Mouse (Mus musculus): ENCODE data around the gene Mul1.

Gene Mul1

DNA sequence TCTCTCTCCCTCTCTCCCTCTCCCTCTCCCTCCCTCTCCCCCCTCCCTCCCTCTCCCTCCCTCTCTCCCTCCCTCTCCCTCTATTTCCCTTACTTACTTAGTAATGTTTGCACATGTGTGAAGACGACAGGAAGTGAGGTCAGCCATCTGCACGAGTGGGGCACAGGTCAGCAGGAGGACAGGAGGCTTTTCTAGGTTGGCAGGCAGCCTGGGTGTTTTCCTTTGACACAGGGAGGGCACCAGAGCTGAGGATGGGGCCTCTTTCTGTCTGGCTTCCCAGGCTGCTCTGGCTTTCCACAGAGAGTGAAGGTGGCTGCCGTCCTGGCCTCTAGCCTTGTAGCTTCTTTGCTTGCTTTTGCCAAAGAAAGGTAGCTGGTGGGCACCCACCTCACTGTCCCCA is 5.6 kb downstream of the Mul1 start:
- DNase-seq (ENCODE audit: low spot score in 2 of 2): no peak

DNA sequence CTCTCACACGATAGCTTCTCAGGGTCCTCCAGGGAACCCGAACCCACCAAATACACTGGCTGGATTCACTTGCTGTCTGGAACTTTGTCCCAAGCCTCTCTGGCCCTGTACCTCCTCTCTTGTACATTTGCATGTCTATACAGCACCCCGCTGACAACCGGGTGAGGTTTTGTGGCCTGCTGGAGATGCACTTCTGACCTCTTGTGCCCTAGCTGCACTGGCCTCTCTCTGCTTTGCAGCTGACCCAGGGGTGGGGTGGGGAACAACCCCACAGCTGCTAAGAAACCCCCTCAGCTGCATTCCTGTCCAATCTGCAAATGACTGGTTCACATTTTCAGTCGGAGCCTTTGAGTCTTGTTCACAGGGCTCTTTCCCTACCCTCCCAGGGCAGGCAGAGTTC is 10.5 kb downstream of the Mul1 start:
- DNase-seq (ENCODE audit: low spot score in 2 of 2): no peak

GRCm38 (mm10) chr4:138446981-138447380 is 12.5 kb downstream of the Mul1 start:
- DNase-seq (ENCODE audit: low spot score in 2 of 2): no peak

DNA sequence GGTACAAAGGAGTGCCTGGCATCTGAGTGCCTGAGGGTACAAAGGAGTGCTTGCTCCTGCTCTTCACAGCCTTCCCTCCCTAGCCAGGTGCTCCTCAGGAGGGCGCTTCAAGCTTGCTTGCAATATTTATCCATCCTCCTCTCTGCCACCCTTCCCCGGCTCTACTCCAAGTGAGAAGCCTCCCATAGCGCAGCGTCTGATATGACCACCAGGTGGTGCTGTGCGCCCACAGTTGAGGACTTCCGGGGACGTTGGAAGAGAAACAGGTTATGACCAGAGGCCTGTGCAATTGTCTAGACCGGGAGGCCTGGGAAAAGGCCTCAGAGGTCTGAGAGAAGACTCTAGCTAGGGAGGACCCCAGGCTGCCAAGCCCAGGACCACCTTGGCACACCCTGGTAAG is 12.9 kb downstream of the Mul1 start:
- DNase-seq (ENCODE audit: low spot score in 2 of 2): peak; percentile 64 to 75

DNA sequence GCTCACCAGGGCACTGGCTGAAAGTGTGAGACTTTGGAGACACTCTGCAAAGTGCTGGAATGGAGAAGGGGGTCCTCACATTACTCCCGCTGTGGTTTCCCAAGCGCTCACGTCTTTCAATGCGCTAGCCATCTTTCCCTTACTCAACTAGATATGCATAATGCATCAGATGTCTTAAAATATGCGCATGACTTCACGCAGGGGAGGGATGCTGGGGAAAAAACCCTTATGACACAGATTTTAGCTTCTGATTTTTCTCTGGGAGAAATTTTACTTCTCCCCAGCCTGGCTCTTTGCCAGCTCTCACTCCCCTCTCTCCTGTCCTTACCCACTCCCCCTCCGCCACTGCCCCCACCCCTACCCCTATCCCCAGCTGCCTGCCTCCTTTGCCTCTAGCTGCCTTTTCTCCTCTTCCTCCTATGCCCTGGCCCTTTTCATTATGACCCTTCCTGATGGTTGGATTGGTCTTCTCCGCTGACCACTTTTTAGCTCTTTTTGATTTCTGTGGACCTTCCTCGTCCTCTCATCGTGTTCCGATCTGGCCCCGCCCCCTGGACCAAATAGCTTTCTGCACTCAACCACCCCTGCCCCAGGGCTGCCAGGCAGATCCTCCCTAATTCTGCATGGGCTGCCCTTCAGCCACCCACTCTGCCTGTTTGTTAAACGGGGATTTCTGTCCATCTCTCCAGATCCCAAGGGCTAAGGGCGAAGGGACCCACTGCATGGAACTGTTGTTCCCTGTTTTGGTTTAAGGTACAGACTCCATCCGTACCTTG is 13.5 kb downstream of the Mul1 start:
- no peak for DNase-seq (ENCODE audit: low spot score in 2 of 2)

DNA sequence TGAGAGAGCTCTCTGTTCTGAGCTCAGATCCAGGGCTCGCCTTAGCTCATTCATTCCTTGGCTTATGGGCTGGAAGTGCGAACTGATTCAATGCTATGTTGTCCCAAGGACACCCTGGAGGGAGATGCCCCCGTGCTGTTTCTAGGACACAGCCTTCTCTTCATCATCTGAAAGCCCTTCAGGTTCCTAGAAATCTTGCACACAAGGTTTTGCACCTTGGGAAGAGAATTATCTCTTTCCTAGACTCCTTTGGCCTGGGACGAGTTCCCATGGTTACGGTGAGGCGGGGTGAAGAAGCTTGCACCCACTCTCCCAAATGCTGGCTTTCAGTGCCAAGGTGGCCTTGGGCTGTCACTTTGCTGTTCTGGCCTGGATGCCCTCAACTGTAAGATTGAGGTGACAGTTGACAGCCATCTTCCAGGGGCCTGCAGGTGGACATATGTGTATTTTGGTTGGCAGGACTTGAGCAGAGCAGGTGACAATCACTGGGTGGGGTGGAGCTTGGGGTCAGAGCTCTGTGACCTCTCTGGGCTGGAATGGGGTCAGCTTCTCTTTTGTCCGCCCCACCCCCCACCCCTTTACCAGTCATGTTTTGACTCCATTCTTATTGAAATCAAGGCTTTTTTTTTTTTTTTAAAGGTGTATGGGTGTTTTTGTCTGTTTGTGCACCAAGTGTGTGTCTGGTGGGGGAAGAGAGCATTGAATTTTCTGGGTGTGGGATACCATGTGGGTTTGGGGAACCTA is 14.6 kb downstream of the Mul1 start:
- DNase-seq (ENCODE audit: low spot score in 2 of 2): no peak

DNA sequence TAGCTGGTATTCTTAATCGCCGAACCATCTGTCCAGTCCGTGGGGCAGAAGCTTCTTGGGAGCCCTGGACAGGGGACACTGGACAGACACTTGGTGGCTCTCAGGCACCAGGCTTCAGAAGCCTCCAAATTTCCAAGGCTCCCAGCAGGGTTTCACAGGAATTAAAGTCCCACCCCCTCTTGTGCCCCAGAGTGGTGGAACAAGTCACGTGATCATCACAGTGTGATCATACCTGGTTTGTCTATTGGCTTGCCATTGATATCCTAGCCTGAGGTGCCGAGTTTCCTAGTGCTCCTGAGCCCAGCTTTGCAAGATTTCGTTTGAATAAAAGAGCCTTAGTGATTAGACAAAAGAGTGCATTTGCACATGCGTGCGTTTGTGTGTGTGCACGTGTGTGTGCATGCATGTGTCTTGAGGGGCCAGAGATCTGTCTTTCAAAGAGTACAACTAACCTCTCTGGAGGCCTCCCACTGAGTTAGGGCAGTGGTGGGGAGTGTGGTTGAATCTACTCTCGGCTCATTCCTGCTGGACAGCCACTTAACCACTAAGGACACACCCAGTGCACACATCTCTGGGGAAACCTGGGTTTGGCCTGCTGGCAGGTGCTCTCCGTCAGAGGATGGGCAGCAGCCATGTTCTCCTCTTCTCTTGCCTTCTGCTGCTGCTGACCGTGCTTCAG is 15.3 kb downstream of the Mul1 start:
- DNase-seq (ENCODE audit: low spot score in 2 of 2): no peak

GRCm38 (mm10) chr4:138452306-138453096 is 18.0 kb downstream of the Mul1 start:
- no peak for DNase-seq (ENCODE audit: low spot score in 2 of 2)

GRCm38 (mm10) chr4:138453097-138453752 is 18.8 kb downstream of the Mul1 start:
- DNase-seq (ENCODE audit: low spot score in 2 of 2): no peak

GRCm38 (mm10) chr4:138453753-138454570 is 19.5 kb downstream of the Mul1 start, which contains the start of gene Camk2n1:
Gene Camk2n1 (plus strand): TSS chr4:138454314.
- DNase-seq (ENCODE audit: low spot score in 2 of 2): peak in 1 of 2 experiments; percentile 19

- DNase-seq (ENCODE audit: low spot score in 2 of 2): no peak
These were observed 20.2 kb downstream of the Mul1 start for GRCm38 (mm10) chr4:138454571-138455140.

GRCm38 (mm10) chr4:138455141-138455955 is 20.9 kb downstream of the Mul1 start:
- DNase-seq (ENCODE audit: low spot score in 2 of 2): no peak

GRCm38 (mm10) chr4:138455956-138456341 is 21.5 kb downstream of the Mul1 start:
- peak; percentile 12 to 16 for DNase-seq (ENCODE audit: low spot score in 2 of 2)

DNA sequence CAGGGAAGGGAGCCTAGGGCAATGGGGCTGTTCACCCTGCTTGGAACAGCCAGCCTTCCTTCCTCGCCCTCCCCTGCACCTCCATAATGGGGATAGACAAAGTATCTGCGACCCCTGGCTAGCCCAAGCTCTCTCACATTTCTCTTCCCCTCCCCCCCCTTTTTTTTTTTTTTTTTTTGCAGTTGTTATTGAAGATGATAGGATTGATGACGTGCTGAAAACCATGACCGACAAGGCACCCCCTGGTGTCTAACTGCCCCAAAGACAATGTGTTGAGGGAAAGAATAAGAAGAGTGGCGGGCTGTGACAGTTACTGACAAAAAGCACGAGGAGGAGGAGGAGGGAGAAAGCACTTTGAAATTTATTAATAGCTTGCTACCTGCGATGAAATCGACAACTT is 22.1 kb downstream of the Mul1 start:
- no peak for DNase-seq (ENCODE audit: low spot score in 2 of 2)

GRCm38 (mm10) chr4:138457091-138457490 is 22.6 kb downstream of the Mul1 start:
- no peak for DNase-seq (ENCODE audit: low spot score in 2 of 2)

- DNase-seq (ENCODE audit: low spot score in 2 of 2): no peak
These were observed 23.7 kb downstream of the Mul1 start for GRCm38 (mm10) chr4:138458171-138458570.

DNA sequence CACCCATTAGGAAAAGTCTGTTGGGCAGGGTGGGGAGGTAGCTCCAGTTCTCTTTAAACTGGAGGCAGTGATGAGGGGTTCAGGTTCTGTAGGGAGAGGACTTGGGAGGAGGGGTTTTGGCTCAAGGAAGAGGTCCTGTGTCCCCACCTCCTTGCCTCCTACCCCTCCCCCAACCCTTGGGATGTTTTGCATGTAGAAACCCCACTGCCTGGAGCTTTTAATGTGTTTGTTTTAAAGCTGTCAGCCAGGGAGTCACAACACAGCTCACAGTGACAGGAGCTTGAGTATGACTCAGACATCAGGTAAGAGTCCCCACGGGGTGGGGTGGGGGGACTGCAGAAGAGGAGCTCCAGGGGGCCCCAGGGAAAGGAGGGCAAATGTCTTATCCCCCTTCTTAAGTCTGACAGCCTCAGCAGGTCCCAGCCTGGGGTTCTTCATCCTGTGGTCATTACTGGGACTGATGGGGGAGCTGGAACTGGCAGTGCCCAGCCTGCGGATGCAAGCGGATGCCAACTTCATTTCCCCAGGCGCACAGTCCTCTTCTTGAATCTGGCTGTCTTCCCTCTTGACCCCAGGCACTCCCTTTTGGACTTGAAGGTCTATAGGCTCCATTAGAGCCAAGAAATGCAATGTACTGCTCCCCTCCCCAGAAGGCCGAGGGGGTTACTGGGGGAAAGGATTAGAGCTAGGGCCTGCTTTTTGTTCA is 24.4 kb downstream of the Mul1 start:
- DNase-seq (ENCODE audit: low spot score in 2 of 2): no peak

- DNase-seq (ENCODE audit: low spot score in 2 of 2): no peak
These were observed 25.3 kb downstream of the Mul1 start for GRCm38 (mm10) chr4:138459775-138460174.

All from spleen, postnatal 36 days (tissue).